Mouse (Mus musculus) urinary bladder, postnatal 4 days (tissue): ENCODE measurements at regions not wholly inside any gene's neighbourhood (a gene's known extent, or its start where the extent isn't known, plus 50 kb on each side); places are given as distances from the start of the nearest gene placed in this dataset.

Experiments
- DNase-seq, 2 experiments: peaks; one replicate each; pipeline ENCODE4 v3.0.0; 2021 to 2022; ENCODE audit warnings: low spot score in 2 of 2

GRCm38 (mm10) chr14:100880103-100880502, 320.0 kb downstream of the Prr30 start:
- DNase-seq, result no peak

GRCm38 (mm10) chr14:100867790-100868189, 332.3 kb downstream of the Prr30 start:
- DNase-seq, result no peak

GRCm38 (mm10) chr14:100864792-100865191, 335.3 kb downstream of the Prr30 start:
- DNase-seq, result no peak

- no peak for DNase-seq
These were observed 336.0 kb downstream of the Prr30 start for GRCm38 (mm10) chr14:100864164-100864563.

- DNase-seq, result no peak
These were observed 357.3 kb downstream of the Prr30 start for GRCm38 (mm10) chr14:100842828-100843227.
